Mouse (Mus musculus): Measurements from ENCODE around the gene She. TPM values are rescaled to one million over a fixed set of nuclear protein-coding genes. Genes with fewer than 3 reads are reported as not detected.
A peak's percentile ranks its signal among the peaks of the same experiment; 100 is the strongest.

She gene
- total and polyA plus RNA-seq, 3 experiments, result not detected

DNA sequence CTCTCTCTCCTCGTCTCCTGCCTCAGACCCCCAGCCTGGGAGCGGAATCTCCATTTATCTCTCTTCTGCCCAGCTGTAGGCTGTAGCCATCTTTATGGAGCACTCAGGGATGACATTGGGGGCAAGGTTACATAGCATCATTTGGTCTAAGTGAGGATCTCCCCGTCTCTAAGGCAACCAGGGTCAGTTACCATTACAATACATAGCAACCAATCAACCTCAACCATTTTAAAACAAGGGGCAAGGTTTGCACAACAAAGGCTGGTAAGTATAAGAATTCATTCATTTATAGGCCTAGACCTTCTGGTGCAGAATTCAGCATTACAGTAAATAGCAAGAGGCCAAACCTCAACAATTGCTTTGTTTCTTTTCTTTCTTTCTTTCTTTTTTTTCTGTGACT, 4.9 kb upstream of the She start:
- H3K27me3 ChIP-seq (ENCODE audit: insufficient read depth, low read length), result peaks cover 10% of the 10 kb centered on the region
- H3K36me3 ChIP-seq (replicated peaks), result no peaks in the 10 kb centered on the region
- no peaks in the 10 kb centered on the region for H3K4me1 ChIP-seq (ENCODE audit: insufficient read depth, low read depth, low read length)
- no peak overlapping the region for H3K4me3 ChIP-seq (ENCODE audit: low read depth, low read length)
- peaks cover 6% of the 10 kb centered on the region for H3K9me3 ChIP-seq (replicated peaks)
- no peak for ATAC-seq (ENCODE audit: extremely low read depth, insufficient number of reproducible peaks, low FRiP score, poor library complexity, severe bottlenecking)
- TF ChIP-seq TAL1 (conservative IDR thresholded peaks at IDR 0.05; ENCODE audit: low read depth, low read length) (no peak), GATA1 (IDR thresholded peaks at IDR 0.05; ENCODE audit: borderline replicate concordance, low read length) (no peak), POLR2AphosphoS5 (IDR thresholded peaks at IDR 0.05; ENCODE audit: insufficient replicate concordance, low read depth, low read length) (no peak), GATA2 (IDR thresholded peaks at IDR 0.05; ENCODE audit: borderline replicate concordance, low read depth, low read length) (no peak), CTCF (IDR thresholded peaks at IDR 0.05; ENCODE audit: low read depth, low read length) (no peak)
- DNase-seq (ENCODE audit: low spot score), result no peak

DNA sequence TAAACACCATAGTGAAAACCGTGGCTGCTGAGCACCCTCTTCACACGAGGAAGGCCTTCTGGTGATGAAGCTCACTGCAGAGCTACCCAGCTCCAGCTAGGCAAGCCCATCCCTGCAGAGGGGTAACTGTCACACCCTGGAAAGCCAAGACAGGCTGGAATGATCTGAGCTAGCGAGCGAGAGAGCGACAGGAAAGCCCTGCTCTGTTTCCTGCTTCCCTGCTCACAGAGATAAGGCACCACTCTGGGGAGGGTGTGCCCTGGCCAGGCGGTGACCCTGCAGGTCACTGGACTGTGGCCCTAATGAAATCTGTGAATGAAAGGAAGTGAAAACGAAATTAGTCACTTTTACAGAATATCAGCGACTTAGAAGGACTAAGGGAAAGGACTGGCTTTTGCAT, 4.2 kb downstream of the She start:
- Histone ChIP-seq H3K9me3 (replicated peaks) (peaks cover 13% of the 10 kb centered on the region), H3K4me1 (ENCODE audit: insufficient read depth, low read depth, low read length) (no peaks in the 10 kb centered on the region), H3K4me3 (ENCODE audit: low read depth, low read length) (no peak overlapping the region), H3K36me3 (replicated peaks) (no peaks in the 10 kb centered on the region), H3K27me3 (ENCODE audit: insufficient read depth, low read length) (peaks cover 11% of the 10 kb centered on the region; the same call in 1 of the 2 replicates)
- DNase-seq (ENCODE audit: low spot score), result no peak
- ATAC-seq (ENCODE audit: extremely low read depth, insufficient number of reproducible peaks, low FRiP score, poor library complexity, severe bottlenecking), result no peak
- no peak for TF ChIP-seq CTCF (IDR thresholded peaks at IDR 0.05; ENCODE audit: low read depth, low read length)
- TF ChIP-seq POLR2AphosphoS5 (IDR thresholded peaks at IDR 0.05; ENCODE audit: insufficient replicate concordance, low read depth, low read length), result no peak
- TF ChIP-seq GATA2 (IDR thresholded peaks at IDR 0.05; ENCODE audit: borderline replicate concordance, low read depth, low read length), result no peak
- no peak for TF ChIP-seq GATA1 (IDR thresholded peaks at IDR 0.05; ENCODE audit: borderline replicate concordance, low read length)
- no peak for TF ChIP-seq TAL1 (conservative IDR thresholded peaks at IDR 0.05; ENCODE audit: low read depth, low read length)

DNA sequence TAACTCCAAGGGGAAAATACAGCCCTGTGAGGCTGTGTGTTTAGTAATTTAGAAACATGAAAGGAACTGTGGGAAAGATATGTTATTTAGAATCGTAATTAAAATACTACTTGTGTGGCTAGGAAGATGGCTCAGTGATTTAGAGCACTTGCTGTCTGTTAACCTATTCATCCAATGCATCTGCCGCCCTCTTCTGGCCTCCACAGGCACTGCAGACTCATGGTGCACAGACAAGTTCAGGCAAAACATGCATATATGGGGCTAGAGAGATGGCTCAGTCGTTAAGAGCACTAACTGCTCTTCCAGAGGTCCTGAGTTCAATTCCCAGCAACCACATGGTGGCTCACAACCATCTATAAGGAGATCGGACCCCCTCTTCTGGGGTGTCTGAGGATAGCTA, 11.1 kb downstream of the She start:
- ATAC-seq (ENCODE audit: extremely low read depth, insufficient number of reproducible peaks, low FRiP score, poor library complexity, severe bottlenecking), result no peak

DNA sequence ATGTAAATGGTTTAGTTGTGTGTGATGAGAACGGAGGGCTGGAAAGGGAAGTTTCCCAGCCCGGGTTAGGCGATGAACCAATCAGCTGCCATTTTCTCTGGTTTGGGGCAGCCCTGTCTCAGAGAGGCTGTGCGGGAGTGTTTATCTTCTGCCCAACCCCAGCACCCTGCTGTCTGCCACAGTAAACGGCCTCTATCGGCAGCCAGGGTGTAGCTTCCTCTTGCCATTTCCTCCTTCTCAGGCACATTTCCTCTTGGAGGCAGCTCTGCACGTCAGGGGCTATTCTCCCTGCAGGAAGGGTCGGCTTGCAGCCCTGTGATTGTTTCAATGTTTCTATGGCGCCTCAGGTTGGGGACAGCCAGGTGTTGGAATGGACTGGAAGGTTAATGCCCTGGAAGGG, 12.0 kb downstream of the She start:
- Histone ChIP-seq H3K4me1 (ENCODE audit: insufficient read depth, low read depth, low read length) (no peaks in the 10 kb centered on the region), H3K9me3 (replicated peaks) (peaks cover 2% of the 10 kb centered on the region; the same call in 1 of the 2 replicates), H3K36me3 (replicated peaks) (no peaks in the 10 kb centered on the region), H3K27me3 (ENCODE audit: insufficient read depth, low read length) (0 out of 2 replicates have a peak, but pooled peaks cover 3% of the 10 kb centered on the region), H3K4me3 (ENCODE audit: low read depth, low read length) (no peak overlapping the region)
- TF ChIP-seq GATA2 (IDR thresholded peaks at IDR 0.05; ENCODE audit: borderline replicate concordance, low read depth, low read length) (no peak), POLR2AphosphoS5 (IDR thresholded peaks at IDR 0.05; ENCODE audit: insufficient replicate concordance, low read depth, low read length) (no peak), GATA1 (IDR thresholded peaks at IDR 0.05; ENCODE audit: borderline replicate concordance, low read length) (no peak), CTCF (IDR thresholded peaks at IDR 0.05; ENCODE audit: low read depth, low read length) (no peak), TAL1 (conservative IDR thresholded peaks at IDR 0.05; ENCODE audit: low read depth, low read length) (no peak)
- DNase-seq (ENCODE audit: low spot score) (no peak), ATAC-seq (ENCODE audit: extremely low read depth, insufficient number of reproducible peaks, low FRiP score, poor library complexity, severe bottlenecking) (no peak)

More for the DNA sequence above, 11.1 kb downstream of the She start:
- peaks cover 2% of the 10 kb centered on the region; the same call in 1 of the 2 replicates for H3K9me3 ChIP-seq (replicated peaks)
- H3K27me3 ChIP-seq (ENCODE audit: insufficient read depth, low read length), result 0 out of 2 replicates have a peak, but pooled peaks cover 3% of the 10 kb centered on the region
- H3K4me3 ChIP-seq (ENCODE audit: low read depth, low read length), result no peak overlapping the region
- DNase-seq (ENCODE audit: low spot score), result no peak
- H3K36me3 ChIP-seq (replicated peaks), result no peaks in the 10 kb centered on the region
- TF ChIP-seq TAL1 (conservative IDR thresholded peaks at IDR 0.05; ENCODE audit: low read depth, low read length), result no peak
- peak; percentile 38; the same call in 1 of the 2 replicates for TF ChIP-seq CTCF (IDR thresholded peaks at IDR 0.05; ENCODE audit: low read depth, low read length)
- TF ChIP-seq GATA2 (IDR thresholded peaks at IDR 0.05; ENCODE audit: borderline replicate concordance, low read depth, low read length), result no peak
- no peak for TF ChIP-seq POLR2AphosphoS5 (IDR thresholded peaks at IDR 0.05; ENCODE audit: insufficient replicate concordance, low read depth, low read length)
- TF ChIP-seq GATA1 (IDR thresholded peaks at IDR 0.05; ENCODE audit: borderline replicate concordance, low read length), result no peak
- no peaks in the 10 kb centered on the region for H3K4me1 ChIP-seq (ENCODE audit: insufficient read depth, low read depth, low read length)

DNA sequence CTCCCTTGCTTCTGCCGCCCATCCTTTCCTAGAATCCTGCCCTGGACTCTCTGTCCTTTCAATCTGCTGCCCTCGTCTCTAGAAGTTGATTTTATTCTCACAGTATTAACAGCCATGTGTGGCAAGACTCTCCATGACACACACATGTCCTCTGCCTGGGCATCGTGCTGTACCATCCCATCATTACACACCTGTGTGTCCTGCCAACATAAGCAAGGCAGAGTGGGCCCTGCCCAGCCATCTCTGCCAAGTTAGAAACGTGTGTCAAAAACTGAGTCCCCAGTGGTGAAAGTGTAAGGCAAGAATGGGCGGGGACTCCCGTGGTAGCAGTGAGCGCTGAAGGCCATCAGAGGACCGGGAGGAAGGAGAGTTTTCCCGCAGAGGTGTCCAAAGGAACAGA, 14.6 kb downstream of the She start:
- Histone ChIP-seq H3K9me3 (replicated peaks) (peaks cover 2% of the 10 kb centered on the region; the same call in 1 of the 2 replicates), H3K36me3 (replicated peaks) (no peaks in the 10 kb centered on the region), H3K27me3 (ENCODE audit: insufficient read depth, low read length) (peaks cover 9% of the 10 kb centered on the region; the same call in 1 of the 2 replicates), H3K4me1 (ENCODE audit: insufficient read depth, low read depth, low read length) (no peaks in the 10 kb centered on the region), H3K4me3 (ENCODE audit: low read depth, low read length) (no peak overlapping the region)
- no peak for ATAC-seq (ENCODE audit: extremely low read depth, insufficient number of reproducible peaks, low FRiP score, poor library complexity, severe bottlenecking)
- TF ChIP-seq POLR2AphosphoS5 (IDR thresholded peaks at IDR 0.05; ENCODE audit: insufficient replicate concordance, low read depth, low read length) (no peak), GATA1 (IDR thresholded peaks at IDR 0.05; ENCODE audit: borderline replicate concordance, low read length) (no peak), TAL1 (conservative IDR thresholded peaks at IDR 0.05; ENCODE audit: low read depth, low read length) (no peak)
- no peak for DNase-seq (ENCODE audit: low spot score)

DNA sequence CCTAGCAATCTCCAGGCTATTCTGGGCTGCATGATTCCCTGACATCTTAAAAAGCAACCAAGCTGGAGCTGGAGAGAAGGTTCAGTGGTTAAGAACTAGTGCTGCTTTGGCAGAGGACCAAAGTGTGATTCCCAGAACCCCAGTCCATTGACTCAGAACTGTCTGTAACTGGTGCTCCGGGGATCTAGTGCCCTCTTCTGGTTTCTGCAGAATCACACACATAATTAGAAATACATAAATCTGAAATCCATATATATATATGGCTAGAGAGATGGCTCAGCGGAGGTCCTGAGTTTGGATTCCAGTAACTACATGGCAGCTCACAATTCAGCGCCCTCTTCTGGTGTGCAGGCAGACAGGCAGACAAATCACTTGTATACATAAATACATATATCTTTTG, 16.0 kb downstream of the She start:
- no peaks in the 10 kb centered on the region for H3K36me3 ChIP-seq (replicated peaks)
- ATAC-seq (ENCODE audit: extremely low read depth, insufficient number of reproducible peaks, low FRiP score, poor library complexity, severe bottlenecking) (no peak), DNase-seq (ENCODE audit: low spot score) (no peak)
- H3K4me1 ChIP-seq (ENCODE audit: insufficient read depth, low read depth, low read length), result no peaks in the 10 kb centered on the region
- H3K27me3 ChIP-seq (ENCODE audit: insufficient read depth, low read length), result peaks cover 10% of the 10 kb centered on the region; the same call in 1 of the 2 replicates
- H3K9me3 ChIP-seq (replicated peaks), result peaks cover 2% of the 10 kb centered on the region; the same call in 1 of the 2 replicates
- no peak overlapping the region for H3K4me3 ChIP-seq (ENCODE audit: low read depth, low read length)
- no peak for TF ChIP-seq CTCF (IDR thresholded peaks at IDR 0.05; ENCODE audit: low read depth, low read length)
- no peak for TF ChIP-seq TAL1 (conservative IDR thresholded peaks at IDR 0.05; ENCODE audit: low read depth, low read length)
- no peak for TF ChIP-seq POLR2AphosphoS5 (IDR thresholded peaks at IDR 0.05; ENCODE audit: insufficient replicate concordance, low read depth, low read length)
- TF ChIP-seq GATA1 (IDR thresholded peaks at IDR 0.05; ENCODE audit: borderline replicate concordance, low read length), result no peak
- TF ChIP-seq GATA2 (IDR thresholded peaks at IDR 0.05; ENCODE audit: borderline replicate concordance, low read depth, low read length), result no peak

All from G1E (cell line).